Mouse (Mus musculus): ENCODE measurements around the gene Efhc2. TPM values are rescaled to one million over a fixed set of nuclear protein-coding genes. Genes with fewer than 3 reads are reported as not detected.

Efhc2 gene
- total and polyA plus RNA-seq, 2 experiments from 2014 or later, result 2.5 to 2.9 TPM

GRCm38 (mm10) chrX:17175748-17176147 lies 143.4 kb downstream of the Efhc2 start:
- ATAC-seq (no peak), DNase-seq (no peak)
- no peaks in the 10 kb centered on the region for H3K9me3 ChIP-seq (ENCODE audit: low read length)
- H3K27me3 ChIP-seq (ENCODE audit: insufficient read depth, low read length), result no peaks in the 10 kb centered on the region
- H3K36me3 ChIP-seq (ENCODE audit: insufficient read depth), result no peaks in the 10 kb centered on the region
- TF ChIP-seq CTCF (IDR thresholded peaks at IDR 0.05; ENCODE audit: low read depth), result no peak
- H3K4me1 ChIP-seq (ENCODE audit: insufficient read depth), result no peaks in the 10 kb centered on the region
- 80% methylated on average over 3 of the region's 3 CpGs for WGBS
- H3K4me3 ChIP-seq (ENCODE audit: low read depth, low read length), result no peak overlapping the region
- no peak overlapping the region for H3K4me2 ChIP-seq (ENCODE audit: low read depth)
- no peak overlapping the region for H3K9ac ChIP-seq
- no peak overlapping the region for H3K27ac ChIP-seq (ENCODE audit: low read depth, low read length)

DNA sequence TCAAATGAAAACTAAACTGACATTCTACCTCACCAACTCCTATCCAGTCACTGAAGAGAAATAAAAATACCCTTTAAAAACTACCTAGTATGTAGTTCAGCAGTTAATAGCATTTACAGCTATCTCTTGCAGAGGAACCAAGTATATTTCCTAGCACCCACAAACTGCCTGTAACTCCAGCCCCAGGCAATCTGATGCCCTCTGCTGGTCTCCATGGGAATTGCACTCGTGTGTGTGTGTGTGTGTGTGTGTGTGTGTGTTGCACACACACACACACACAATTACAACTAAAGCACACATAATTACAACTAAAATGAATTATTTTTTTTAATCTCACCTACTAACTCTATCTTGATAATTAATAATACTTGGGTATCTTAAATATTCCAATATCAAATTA lies 153.5 kb downstream of the Efhc2 start:
- WGBS, result 71% methylated on average over 1 of the region's 1 CpGs
- ATAC-seq, result no peak
- TF ChIP-seq CTCF (IDR thresholded peaks at IDR 0.05; ENCODE audit: low read depth), result no peak

More for the DNA sequence above, 153.5 kb downstream of the Efhc2 start:
- no peak overlapping the region for H3K27ac ChIP-seq (ENCODE audit: low read depth, low read length)
- no peak for DNase-seq
- H3K9ac ChIP-seq, result no peak overlapping the region
- no peak overlapping the region for H3K4me2 ChIP-seq (ENCODE audit: low read depth)
- no peaks in the 10 kb centered on the region for H3K4me1 ChIP-seq (ENCODE audit: insufficient read depth)
- H3K27me3 ChIP-seq (ENCODE audit: insufficient read depth, low read length), result no peaks in the 10 kb centered on the region
- no peaks in the 10 kb centered on the region for H3K36me3 ChIP-seq (ENCODE audit: insufficient read depth)
- no peak overlapping the region for H3K4me3 ChIP-seq (ENCODE audit: low read depth, low read length)
- no peaks in the 10 kb centered on the region for H3K9me3 ChIP-seq (ENCODE audit: low read length)

Measured in forebrain, postnatal 0 days (tissue).